Comparison of ENCODE assay signal across 17 mouse cellular contexts in genomic region chr6:84477072-84477471, GRCm38 (mm10).
DNase-seq lines count a peak whose midpoint lies in the region; ATAC-seq and TF ChIP-seq lines count a peak whose summit lies in the region.
"Had no signal": no experiment of that assay in that cellular context is flagged by ENCODE, and none has a peak within 500 bp of the region (broad histone marks: within the 10 kb centered on the region; RNA-seq: fewer than 3 reads in every experiment).

No protein-coding gene starts in this region.

- H3K4me3 ChIP-seq in forebrain, embryonic 14.5 days (ENCODE audit: low read depth, low read length), result no peak overlapping the region
- no peak overlapping the region for H3K4me3 ChIP-seq in forebrain, embryonic 12.5 days (replicated peaks)
- no peak overlapping the region for H3K4me3 ChIP-seq in limb, embryonic 11.5 days (ENCODE audit: low read depth, low read length)
- no peak overlapping the region for H3K4me3 ChIP-seq in limb, embryonic 10.5 days
- no peak overlapping the region for H3K4me3 ChIP-seq in embryonic facial prominence, embryonic 11.5 days (ENCODE audit: low read depth, low read length)
- H3K4me3 ChIP-seq in limb, embryonic 14.5 days (replicated peaks; ENCODE audit: low read length), result no peak overlapping the region
- no peak overlapping the region for H3K4me3 ChIP-seq in left cerebral cortex, adult 2 months
- H3K4me3 ChIP-seq: heart, embryonic 13.5 days; hindbrain, embryonic 12.5 days; layer of hippocampus, adult 2 months; megakaryocyte, embryonic 14.5 days had no signal

- no peak for TF ChIP-seq CTCF in left cerebral cortex, adult 2 months (IDR thresholded peaks at IDR 0.05)

- H3K9ac ChIP-seq in forebrain, embryonic 14.5 days (ENCODE audit: low read length), result no peak overlapping the region
- H3K9ac ChIP-seq in forebrain, embryonic 12.5 days, result no peak overlapping the region
- no peak overlapping the region for H3K9ac ChIP-seq in limb, embryonic 11.5 days (ENCODE audit: low read length)
- no peak overlapping the region for H3K9ac ChIP-seq in embryonic facial prominence, embryonic 11.5 days (replicated peaks; ENCODE audit: low read length)
- H3K9ac ChIP-seq in limb, embryonic 14.5 days (ENCODE audit: low read depth, low read length, severe bottlenecking), result no peak overlapping the region
- H3K9ac ChIP-seq: forebrain, postnatal 0 days; heart, embryonic 13.5 days; hindbrain, embryonic 12.5 days had no signal

- intact Hi-C loops in left cerebral cortex, adult 2 months (cut with DNase I), result no loop called here

- 40% methylated on average over 6 of the region's 6 CpGs for WGBS in forebrain, embryonic 14.5 days
- WGBS in forebrain, embryonic 12.5 days, result 48% methylated on average over 6 of the region's 6 CpGs
- WGBS in limb, embryonic 11.5 days, result 8% methylated on average over 6 of the region's 6 CpGs
- WGBS in limb, embryonic 10.5 days, result 12% methylated on average over 6 of the region's 6 CpGs
- 22% methylated on average over 6 of the region's 6 CpGs for WGBS in embryonic facial prominence, embryonic 11.5 days
- 12% methylated on average over 6 of the region's 6 CpGs for WGBS in limb, embryonic 14.5 days

- TF ChIP-seq POLR2A in limb, embryonic 14.5 days (IDR thresholded peaks at IDR 0.05; ENCODE audit: borderline replicate concordance, extremely low read depth, insufficient read depth, insufficient read length), result no peak

- H3K4me1 ChIP-seq in forebrain, embryonic 14.5 days (ENCODE audit: control insufficient read depth, insufficient read depth, low read length), result peaks cover 3% of the 10 kb centered on the region; the same call in 1 of the 2 replicates
- 0 out of 2 replicates have a peak, but pooled peaks cover 5% of the 10 kb centered on the region for H3K4me1 ChIP-seq in forebrain, embryonic 12.5 days
- peaks cover 10% of the 10 kb centered on the region for H3K4me1 ChIP-seq in limb, embryonic 11.5 days (ENCODE audit: control insufficient read depth, insufficient read depth, low read length)
- H3K4me1 ChIP-seq in limb, embryonic 10.5 days, result peaks cover 27% of the 10 kb centered on the region
- H3K4me1 ChIP-seq in embryonic facial prominence, embryonic 11.5 days (ENCODE audit: control insufficient read depth, insufficient read depth, low read length), result no peaks in the 10 kb centered on the region
- peaks cover 13% of the 10 kb centered on the region for H3K4me1 ChIP-seq in limb, embryonic 14.5 days (ENCODE audit: control insufficient read depth, insufficient read depth, low read length)
- H3K4me1 ChIP-seq: megakaryocyte, embryonic 14.5 days had no signal

- H3K27me3 ChIP-seq in forebrain, embryonic 14.5 days (replicated peaks; ENCODE audit: control insufficient read depth, insufficient read depth, low read length), result no peaks in the 10 kb centered on the region
- no peaks in the 10 kb centered on the region for H3K27me3 ChIP-seq in forebrain, embryonic 12.5 days
- no peaks in the 10 kb centered on the region for H3K27me3 ChIP-seq in limb, embryonic 11.5 days (ENCODE audit: control insufficient read depth, insufficient read depth, low read length)
- peaks cover 5% of the 10 kb centered on the region for H3K27me3 ChIP-seq in limb, embryonic 10.5 days (ENCODE audit: low read depth, poor library complexity, severe bottlenecking)
- H3K27me3 ChIP-seq in embryonic facial prominence, embryonic 11.5 days (ENCODE audit: control insufficient read depth, insufficient read depth, low read length), result no peaks in the 10 kb centered on the region
- no peaks in the 10 kb centered on the region for H3K27me3 ChIP-seq in limb, embryonic 14.5 days (ENCODE audit: control insufficient read depth, insufficient read depth, low read length)
- H3K27me3 ChIP-seq: hindbrain, embryonic 12.5 days had no signal

- no peaks in the 10 kb centered on the region for H3K9me3 ChIP-seq in forebrain, embryonic 14.5 days (replicated peaks; ENCODE audit: control insufficient read depth, low read length)
- no peaks in the 10 kb centered on the region for H3K9me3 ChIP-seq in forebrain, embryonic 12.5 days
- no peaks in the 10 kb centered on the region for H3K9me3 ChIP-seq in limb, embryonic 11.5 days (ENCODE audit: control insufficient read depth, low read length)
- no peaks in the 10 kb centered on the region for H3K9me3 ChIP-seq in limb, embryonic 10.5 days (replicated peaks)
- no peaks in the 10 kb centered on the region for H3K9me3 ChIP-seq in embryonic facial prominence, embryonic 11.5 days (replicated peaks; ENCODE audit: control insufficient read depth, low read length)
- no peaks in the 10 kb centered on the region for H3K9me3 ChIP-seq in limb, embryonic 14.5 days (ENCODE audit: control insufficient read depth, low read length)
- H3K9me3 ChIP-seq: heart, embryonic 13.5 days; hindbrain, embryonic 12.5 days; megakaryocyte, embryonic 14.5 days had no signal

- no peak overlapping the region for H3K4me2 ChIP-seq in forebrain, embryonic 14.5 days (ENCODE audit: low read length)
- H3K4me2 ChIP-seq in forebrain, embryonic 12.5 days, result no peak overlapping the region
- H3K4me2 ChIP-seq in limb, embryonic 11.5 days (ENCODE audit: low read depth, severe bottlenecking), result peak overlapping the region; percentile 4; the same call in 1 of the 2 replicates
- no peak overlapping the region for H3K4me2 ChIP-seq in embryonic facial prominence, embryonic 11.5 days (ENCODE audit: low read depth, low read length)
- no peak overlapping the region; the same call in 1 of the 2 replicates for H3K4me2 ChIP-seq in limb, embryonic 14.5 days (replicated peaks; ENCODE audit: low read depth, low read length, severe bottlenecking)
- H3K4me2 ChIP-seq: heart, embryonic 13.5 days; hindbrain, embryonic 12.5 days; liver, embryonic 11.5 days had no signal

- DNase-seq in forebrain, embryonic 14.5 days (ENCODE audit: low spot score), result peak; percentile 14
- DNase-seq in limb, embryonic 11.5 days (ENCODE audit: low spot score), result peak; percentile 47
- no peak for DNase-seq in limb, embryonic 10.5 days (ENCODE audit: low spot score)
- DNase-seq in embryonic facial prominence, embryonic 11.5 days (ENCODE audit: low spot score), result peak; percentile 59
- peak; percentile 50 for DNase-seq in limb, embryonic 14.5 days (ENCODE audit: low spot score)
- DNase-seq in left cerebral cortex, adult 2 months (ENCODE audit: extremely low spot score in 1 of 2, low spot score in 2 of 2), result no peak
- no peak for DNase-seq in gastrocnemius, adult 8-10 months (ENCODE audit: low spot score in 2 of 2)
- DNase-seq: cerebellum, adult 9-10 months; thymus, postnatal 25 days had no signal

- ATAC-seq in forebrain, embryonic 14.5 days, result no peak
- ATAC-seq in forebrain, embryonic 12.5 days (ENCODE audit: low FRiP score), result no peak
- ATAC-seq in limb, embryonic 11.5 days (ENCODE audit: insufficient number of reproducible peaks, low FRiP score, low TSS enrichment, low read depth), result no peak
- ATAC-seq in embryonic facial prominence, embryonic 11.5 days (replicated peaks; ENCODE audit: insufficient number of reproducible peaks, low FRiP score, low TSS enrichment, low read depth), result no peak
- peak; percentile 62 for ATAC-seq in limb, embryonic 14.5 days (ENCODE audit: low FRiP score, low read depth)
- ATAC-seq: forebrain, postnatal 0 days; intestine, postnatal 0 days had no signal

- H3K36me3 ChIP-seq in forebrain, embryonic 14.5 days (ENCODE audit: control insufficient read depth, insufficient read depth, low read length), result no peaks in the 10 kb centered on the region
- H3K36me3 ChIP-seq in forebrain, embryonic 12.5 days (replicated peaks), result no peaks in the 10 kb centered on the region
- H3K36me3 ChIP-seq in limb, embryonic 11.5 days (ENCODE audit: control insufficient read depth, insufficient read depth, low read length), result no peaks in the 10 kb centered on the region
- H3K36me3 ChIP-seq in limb, embryonic 10.5 days, result no peaks in the 10 kb centered on the region
- H3K36me3 ChIP-seq in embryonic facial prominence, embryonic 11.5 days (replicated peaks; ENCODE audit: control insufficient read depth, insufficient read depth, low read depth, low read length), result no peaks in the 10 kb centered on the region
- no peaks in the 10 kb centered on the region for H3K36me3 ChIP-seq in limb, embryonic 14.5 days (ENCODE audit: control insufficient read depth, insufficient read depth, low read length)
- H3K36me3 ChIP-seq: heart, embryonic 13.5 days; hindbrain, embryonic 12.5 days had no signal

- H3K27ac ChIP-seq in forebrain, embryonic 14.5 days (ENCODE audit: low read depth, low read length), result no peak overlapping the region
- H3K27ac ChIP-seq in forebrain, embryonic 12.5 days, result no peak overlapping the region
- no peak overlapping the region for H3K27ac ChIP-seq in limb, embryonic 11.5 days (replicated peaks; ENCODE audit: low read depth, low read length)
- H3K27ac ChIP-seq in limb, embryonic 10.5 days, result no peak overlapping the region
- H3K27ac ChIP-seq in embryonic facial prominence, embryonic 11.5 days (replicated peaks; ENCODE audit: low read depth, low read length), result no peak overlapping the region
- no peak overlapping the region for H3K27ac ChIP-seq in limb, embryonic 14.5 days (replicated peaks; ENCODE audit: low read depth, low read length)
- no peak overlapping the region for H3K27ac ChIP-seq in left cerebral cortex, adult 2 months
- H3K27ac ChIP-seq: heart, embryonic 13.5 days; hindbrain, embryonic 12.5 days; layer of hippocampus, adult 2 months had no signal

Comparison
In these comparisons a context has a peak if more than half of its experiments do, and no peak if none do; other contexts are left out.
1. DNase-seq: peak in forebrain, embryonic 14.5 days (single experiment), limb, embryonic 11.5 days (single experiment), embryonic facial prominence, embryonic 11.5 days (single experiment) and limb, embryonic 14.5 days (single experiment); none in limb, embryonic 10.5 days (single experiment), left cerebral cortex, adult 2 months (0 of 2) and gastrocnemius, adult 8-10 months (0 of 2).